21 mouse cellular contexts compared by ENCODE assay signal in genomic region chr6:144062428-144062827, GRCm38 (mm10).
DNase-seq lines count a peak whose midpoint lies in the region; TF ChIP-seq lines count a peak whose summit lies in the region.
"Had no signal": no experiment of that assay in that cellular context is flagged by ENCODE, and none has a peak within 500 bp of the region (broad histone marks: within the 10 kb centered on the region; RNA-seq: fewer than 3 reads in every experiment).

No protein-coding gene starts in this region.

- intact Hi-C loops in heart, postnatal 10 days (cut with DNase I), result no loop called here

- no peaks in the 10 kb centered on the region for H3K27me3 ChIP-seq in E14TG2a.4 (ENCODE audit: insufficient read depth, low read length)
- H3K27me3 ChIP-seq: embryonic facial prominence, embryonic 12.5 days; embryonic facial prominence, embryonic 15.5 days; hindbrain, embryonic 13.5 days; intestine, embryonic 15.5 days; Patski had no signal

- no peak overlapping the region for H3K4me3 ChIP-seq in E14TG2a.4 (replicated peaks; ENCODE audit: low read length)
- H3K4me3 ChIP-seq: embryonic facial prominence, embryonic 12.5 days; embryonic facial prominence, embryonic 15.5 days; hindbrain, embryonic 10.5 days; hindbrain, embryonic 13.5 days; intestine, embryonic 15.5 days had no signal

- H3K4me1 ChIP-seq in E14TG2a.4 (replicated peaks; ENCODE audit: low read depth, low read length), result no peaks in the 10 kb centered on the region
- H3K4me1 ChIP-seq: embryonic facial prominence, embryonic 12.5 days; embryonic facial prominence, embryonic 15.5 days; hindbrain, embryonic 10.5 days; intestine, embryonic 15.5 days had no signal

- no peaks in the 10 kb centered on the region for H3K9me3 ChIP-seq in E14TG2a.4 (ENCODE audit: low read length)
- H3K9me3 ChIP-seq: embryonic facial prominence, embryonic 12.5 days; embryonic facial prominence, embryonic 15.5 days; hindbrain, embryonic 10.5 days; hindbrain, embryonic 13.5 days; intestine, embryonic 15.5 days had no signal

- peak; percentile 41 for DNase-seq in heart, adult 11 months
- DNase-seq in heart, postnatal 10 days, result no peak
- peak; percentile 46 for DNase-seq in 3T3-L1 (ENCODE audit: low read depth, low spot score)
- DNase-seq in frontal cortex, adult 2 months (ENCODE audit: extremely low spot score in 1 of 2, low spot score in 1 of 2), result no peak
- no peak for DNase-seq in cerebellum, adult 11-12 months
- DNase-seq in urinary bladder, adult 2 months (ENCODE audit: low spot score), result no peak
- DNase-seq: adrenal gland, postnatal 14 days; cerebellum, adult 18-20 months; cerebellum, adult 9-10 months; cerebellum, postnatal 25 days; forebrain, postnatal 0 days; gastrocnemius, postnatal 36 days; heart, postnatal 36 days; kidney, adult 11 months had no signal

- H3K36me3 ChIP-seq in E14TG2a.4 (ENCODE audit: insufficient read depth, low read length), result no peaks in the 10 kb centered on the region
- H3K36me3 ChIP-seq: embryonic facial prominence, embryonic 12.5 days; embryonic facial prominence, embryonic 15.5 days; hindbrain, embryonic 10.5 days; hindbrain, embryonic 13.5 days; intestine, embryonic 15.5 days had no signal

- 0 out of 2 replicates have a peak, but pooled peaks have one; percentile 3 for TF ChIP-seq CTCF in E14TG2a.4 (conservative IDR thresholded peaks at IDR 0.05; ENCODE audit: low read length)

Comparison
In these comparisons a context has a peak if more than half of its experiments do, and no peak if none do; other contexts are left out.
1. DNase-seq: peak in heart, adult 11 months (single experiment) and 3T3-L1 (single experiment); none in heart, postnatal 10 days (0 of 2), frontal cortex, adult 2 months (0 of 2), cerebellum, adult 11-12 months (single experiment) and urinary bladder, adult 2 months (single experiment).